Mouse (Mus musculus): ENCODE data around the gene Appl2. TPM values are rescaled to one million over a fixed set of nuclear protein-coding genes. Genes with fewer than 3 reads are reported as not detected.

The Appl2 gene
- polyA plus RNA-seq, 1 experiment from 2014 or later = 22.4 TPM

DNA sequence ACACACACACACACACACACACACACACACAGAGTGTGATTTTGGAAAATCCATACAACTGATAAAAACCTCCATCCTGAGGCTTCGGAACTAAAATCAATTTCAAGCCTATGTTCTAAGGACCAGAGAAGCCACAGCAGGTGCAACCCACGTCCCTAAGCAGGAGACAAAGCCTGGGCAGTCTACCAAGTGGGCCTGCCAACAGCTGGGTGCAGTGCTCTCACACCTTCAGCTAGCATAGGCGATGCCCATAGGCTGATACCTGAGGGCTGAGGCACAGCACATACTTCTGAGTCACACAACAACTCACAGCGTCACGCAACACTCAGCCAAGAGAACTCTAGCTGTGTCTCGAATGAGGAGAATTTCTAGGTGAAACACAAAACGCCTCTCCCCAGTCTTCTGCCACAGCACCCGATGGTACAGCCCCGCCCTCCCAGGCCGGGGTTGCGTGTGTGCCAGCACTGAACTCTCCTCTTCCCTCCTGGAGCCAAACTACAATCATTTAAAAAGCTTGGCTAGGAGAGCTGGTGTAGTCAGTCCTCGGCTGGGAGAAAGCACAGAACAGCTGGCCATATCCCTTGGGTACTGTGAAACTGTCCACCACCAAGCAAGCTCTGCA lies 29.6 kb downstream of the Appl2 start:
- ATAC-seq = no peak
- no peak for TF ChIP-seq CTCF (IDR thresholded peaks at IDR 0.05)
- no peak for DNase-seq (ENCODE audit: low read depth, low spot score)
- POLR2A ChIA-PET = interaction anchor here (0.6 kb wide), 1 partner anchor 126 kb away, joined by 5 read pairs; no protein-coding TSS in a partner anchor
- in situ Hi-C loops (cut with MboI; ENCODE audit: low pct_unique_long_range_greater_than_20kb) = no loop called here
- CTCF ChIA-PET = no interaction called here
- H3K27me3 ChIP-seq = no peaks in the 10 kb centered on the region

DNA sequence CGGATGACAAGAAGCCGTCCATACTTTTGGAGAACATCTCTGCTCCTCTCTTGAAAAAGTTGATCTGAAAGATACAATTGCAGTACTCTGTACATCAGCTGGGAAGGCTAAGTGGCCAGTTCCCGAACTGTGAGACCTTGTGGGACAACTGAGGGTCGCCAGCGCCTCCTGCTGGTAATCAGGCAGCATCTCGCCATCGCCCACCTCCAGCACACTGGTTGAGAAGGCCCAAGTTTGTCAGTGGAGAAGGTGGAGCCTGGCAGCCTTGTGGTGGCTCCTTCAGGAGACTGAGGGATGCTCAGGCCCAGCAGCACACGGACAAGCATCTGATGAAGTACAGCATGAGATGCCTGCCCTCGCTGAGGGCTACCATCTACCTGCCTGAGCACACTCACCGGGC lies 31.2 kb downstream of the Appl2 start:
- no peaks in the 10 kb centered on the region for H3K27me3 ChIP-seq
- in situ Hi-C loops (cut with MboI; ENCODE audit: low pct_unique_long_range_greater_than_20kb) = no loop called here
- no peak for ATAC-seq
- DNase-seq (ENCODE audit: low read depth, low spot score) = no peak
- CTCF ChIA-PET = no interaction called here
- TF ChIP-seq CTCF (IDR thresholded peaks at IDR 0.05) = no peak
- POLR2A ChIA-PET = no interaction called here

DNA sequence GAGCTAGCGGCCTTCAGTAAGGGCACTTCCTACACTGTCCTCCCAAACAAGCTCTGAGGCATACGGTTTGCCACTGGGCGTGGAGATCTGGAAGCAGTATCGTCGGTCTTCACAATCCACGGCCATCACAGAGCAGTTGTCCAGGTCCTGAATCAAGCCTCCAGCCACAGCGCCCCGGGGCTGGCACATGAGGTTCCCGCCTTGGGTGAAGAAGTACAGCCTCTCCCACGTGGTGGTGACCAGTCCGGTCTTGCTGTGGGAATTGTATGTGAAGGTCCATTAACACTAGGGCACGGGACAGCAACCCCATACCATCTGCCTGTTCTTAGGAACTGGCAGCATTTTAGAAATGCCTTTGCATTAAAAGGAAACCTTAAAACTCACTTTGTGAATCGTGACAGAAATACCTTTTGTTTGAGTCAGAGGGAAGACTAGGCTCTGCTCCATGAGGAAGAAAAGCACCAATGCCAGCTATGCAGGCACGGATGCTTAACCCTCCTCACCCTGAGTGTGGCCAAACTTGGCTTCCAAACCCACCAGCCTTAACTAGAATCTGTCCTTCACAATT lies 35.8 kb downstream of the Appl2 start:
- TF ChIP-seq CTCF (IDR thresholded peaks at IDR 0.05) = no peak
- H3K27me3 ChIP-seq = no peaks in the 10 kb centered on the region
- in situ Hi-C loops (cut with MboI; ENCODE audit: low pct_unique_long_range_greater_than_20kb) = no loop called here
- ChIA-PET CTCF (no interaction called here), POLR2A (no interaction called here)
- DNase-seq (ENCODE audit: low read depth, low spot score) (peak; percentile 13), ATAC-seq (peak; percentile 57)

DNA sequence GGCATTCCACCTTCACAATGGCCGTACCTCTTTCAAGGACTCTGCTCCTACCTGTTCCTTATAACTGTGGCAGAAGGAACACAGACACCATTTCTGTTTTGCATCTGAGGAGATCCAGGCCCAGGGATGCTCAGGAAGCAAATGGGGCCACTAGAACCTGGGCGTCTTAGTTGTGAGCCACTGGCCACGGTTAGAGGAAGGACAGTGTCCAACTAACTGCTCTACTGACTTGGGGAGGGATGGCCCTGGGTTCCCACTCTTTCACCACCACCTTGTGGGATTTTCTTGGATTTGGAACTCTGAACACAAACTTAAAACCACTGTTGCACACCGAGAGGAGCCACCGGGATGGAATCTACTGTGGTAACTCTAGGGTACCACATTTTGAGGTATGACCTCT lies 36.7 kb downstream of the Appl2 start:
- ATAC-seq (no peak), DNase-seq (ENCODE audit: low read depth, low spot score) (no peak)
- in situ Hi-C loops (cut with MboI; ENCODE audit: low pct_unique_long_range_greater_than_20kb) = no loop called here
- ChIA-PET CTCF (no interaction called here), POLR2A (interaction anchor here (0.6 kb wide), 1 partner anchor 14 kb away, joined by 9 read pairs; no protein-coding TSS in a partner anchor)
- TF ChIP-seq CTCF (IDR thresholded peaks at IDR 0.05) = no peak
- no peaks in the 10 kb centered on the region for H3K27me3 ChIP-seq

DNA sequence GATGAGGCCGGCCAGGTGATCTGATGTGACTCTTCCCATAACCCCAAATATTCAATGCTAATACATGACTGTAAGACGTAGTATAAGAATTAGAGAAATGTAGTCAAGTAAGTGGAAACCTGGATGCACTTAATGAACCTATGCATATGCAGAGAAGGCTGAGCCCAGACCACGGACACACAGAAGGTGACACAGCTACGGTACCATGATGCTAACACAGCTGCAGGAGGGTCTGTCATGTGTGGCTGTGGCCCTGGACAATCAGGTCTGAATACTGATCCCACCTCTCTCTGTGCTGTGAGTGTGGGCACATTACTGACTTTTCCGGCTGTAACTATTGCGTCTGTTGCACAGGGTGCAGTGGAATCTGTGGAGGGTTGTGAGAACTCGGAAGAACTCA lies 38.0 kb downstream of the Appl2 start:
- CTCF ChIA-PET = no interaction called here
- in situ Hi-C loops (cut with MboI; ENCODE audit: low pct_unique_long_range_greater_than_20kb) = no loop called here
- no peak for TF ChIP-seq CTCF (IDR thresholded peaks at IDR 0.05)
- POLR2A ChIA-PET = no interaction called here
- ATAC-seq (no peak), DNase-seq (ENCODE audit: low read depth, low spot score) (no peak)
- H3K27me3 ChIP-seq = no peaks in the 10 kb centered on the region

DNA sequence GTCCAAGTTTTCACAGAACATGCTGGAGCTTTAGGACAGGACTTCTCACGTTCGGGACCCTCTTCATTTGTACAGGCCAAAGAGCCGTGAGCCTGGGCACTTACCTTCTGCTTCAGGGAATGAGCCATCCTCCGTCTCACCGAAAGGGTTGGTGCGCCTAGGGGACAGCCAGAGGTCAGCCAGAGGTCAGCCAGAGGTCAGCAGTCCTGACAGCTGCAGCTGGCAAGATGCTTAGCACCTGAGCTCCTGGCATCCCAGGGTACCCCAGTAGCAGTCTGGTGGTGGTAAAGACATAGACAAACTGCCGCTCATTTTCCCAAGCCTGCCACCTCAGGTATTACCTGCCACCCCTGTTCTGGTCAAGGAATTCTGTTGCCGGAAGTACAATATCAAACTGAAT lies 39.9 kb downstream of the Appl2 start:
- POLR2A ChIA-PET = no interaction called here
- CTCF ChIA-PET = interaction anchor here (1.9 kb wide), 1 partner anchor 24 kb away, joined by 4 read pairs; no protein-coding TSS in a partner anchor
- ATAC-seq = no peak
- in situ Hi-C loops (cut with MboI; ENCODE audit: low pct_unique_long_range_greater_than_20kb) = no loop called here
- no peak for TF ChIP-seq CTCF (IDR thresholded peaks at IDR 0.05)
- DNase-seq (ENCODE audit: low read depth, low spot score) = no peak
- H3K27me3 ChIP-seq = no peaks in the 10 kb centered on the region

DNA sequence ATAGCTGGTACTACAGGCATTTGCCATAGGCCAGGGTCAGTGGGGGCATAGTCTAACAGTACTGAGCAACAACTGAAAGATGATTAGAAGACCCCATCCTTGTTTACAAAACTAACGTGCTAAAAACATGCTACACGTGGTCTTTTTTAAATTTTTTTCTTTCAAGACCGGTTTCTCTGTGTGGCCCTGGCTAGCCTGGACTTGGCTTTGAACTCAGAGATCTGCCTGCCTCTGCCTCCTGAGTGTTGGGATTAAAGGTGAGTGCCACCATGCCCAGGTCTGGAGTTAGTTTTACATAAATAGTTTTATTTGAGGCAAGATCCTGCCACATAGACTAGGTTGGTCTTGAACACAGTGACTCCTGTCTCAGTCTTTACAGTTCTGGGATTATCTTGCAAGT lies 41.4 kb downstream of the Appl2 start:
- ChIA-PET POLR2A (no interaction called here), CTCF (no interaction called here)
- no peak for TF ChIP-seq CTCF (IDR thresholded peaks at IDR 0.05)
- in situ Hi-C loops (cut with MboI; ENCODE audit: low pct_unique_long_range_greater_than_20kb) = no loop called here
- H3K27me3 ChIP-seq = no peaks in the 10 kb centered on the region
- no peak for ATAC-seq
- DNase-seq (ENCODE audit: low read depth, low spot score) = no peak

DNA sequence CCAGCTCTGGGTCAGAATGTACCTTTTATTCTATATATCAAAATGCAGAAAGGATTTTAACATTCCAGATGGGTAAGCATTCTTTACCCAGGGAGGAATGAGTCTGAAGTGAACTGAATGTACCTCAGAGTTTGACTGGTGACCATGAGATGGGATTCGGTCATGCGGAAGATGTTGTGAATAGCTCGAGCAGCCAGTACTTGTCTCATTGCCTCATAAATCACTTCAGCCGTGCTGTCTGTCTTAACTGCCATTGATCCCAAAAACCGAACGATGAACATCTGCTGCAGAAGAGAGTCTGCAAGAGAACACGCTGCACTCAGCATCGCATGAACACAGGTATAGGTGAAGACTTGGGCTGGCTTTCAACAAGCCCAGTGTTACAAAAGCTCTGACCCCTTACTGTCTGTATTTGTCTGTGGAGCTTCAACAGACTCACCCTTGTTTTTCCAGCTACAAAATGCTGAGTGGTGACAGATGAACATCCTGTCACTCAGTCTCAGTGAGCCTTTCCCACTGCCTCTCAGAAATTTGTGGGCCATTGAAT lies 42.8 kb downstream of the Appl2 start:
- CTCF ChIA-PET = no interaction called here
- DNase-seq (ENCODE audit: low read depth, low spot score) (no peak), ATAC-seq (no peak)
- in situ Hi-C loops (cut with MboI; ENCODE audit: low pct_unique_long_range_greater_than_20kb) = no loop called here
- no peak for TF ChIP-seq CTCF (IDR thresholded peaks at IDR 0.05)
- no peaks in the 10 kb centered on the region for H3K27me3 ChIP-seq
- POLR2A ChIA-PET = no interaction called here

DNA sequence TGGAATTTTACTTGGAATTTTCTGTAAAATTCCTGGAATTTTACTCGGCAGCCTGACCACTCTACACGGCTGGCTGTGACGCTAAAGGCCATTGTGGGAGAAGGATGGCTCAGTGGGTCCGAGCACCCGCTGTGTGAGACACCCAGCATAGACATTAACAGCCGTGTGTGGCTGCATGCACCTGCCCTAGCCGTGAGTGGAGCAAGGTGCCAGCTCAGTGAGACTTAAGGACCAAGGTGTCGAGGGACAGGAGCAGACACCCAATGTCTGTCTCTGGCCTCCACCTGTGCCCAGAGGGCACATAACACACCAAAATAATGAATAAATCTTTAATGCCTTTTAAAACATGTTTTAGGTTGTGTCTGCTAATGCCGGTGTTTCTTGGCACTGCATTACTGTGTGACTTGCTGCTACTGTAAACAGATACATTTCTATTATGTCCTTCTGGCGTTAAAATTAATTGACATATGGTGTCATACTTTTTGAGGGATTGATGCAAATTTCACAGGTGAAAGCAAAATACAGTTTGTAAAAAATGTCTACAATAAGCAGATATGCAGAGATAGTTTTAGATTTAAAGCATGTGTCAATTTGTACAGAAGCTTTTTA lies 44.5 kb downstream of the Appl2 start:
- DNase-seq (ENCODE audit: low read depth, low spot score) (no peak), ATAC-seq (no peak)
- ChIA-PET POLR2A (no interaction called here), CTCF (no interaction called here)
- TF ChIP-seq CTCF (IDR thresholded peaks at IDR 0.05) = no peak
- in situ Hi-C loops (cut with MboI; ENCODE audit: low pct_unique_long_range_greater_than_20kb) = no loop called here
- no peaks in the 10 kb centered on the region for H3K27me3 ChIP-seq

DNA sequence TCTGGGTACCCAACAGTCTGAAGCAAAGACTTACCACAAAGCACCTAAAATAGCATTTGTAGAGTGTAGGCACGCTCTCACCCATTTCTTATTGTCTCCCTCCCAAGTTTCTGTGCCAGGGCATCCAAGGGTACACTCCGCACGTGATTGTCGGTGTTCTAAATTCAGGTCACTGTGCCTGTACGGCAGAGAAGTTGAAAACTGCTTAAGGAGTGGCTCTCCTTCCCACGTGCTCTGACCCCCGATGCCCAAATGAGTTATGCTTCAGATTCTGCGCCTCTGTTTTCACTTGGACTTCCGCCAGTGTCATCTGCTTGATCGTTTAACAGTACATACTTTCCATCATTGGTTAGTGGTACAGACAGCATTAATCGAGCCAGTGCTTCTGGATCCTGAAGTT lies 47.9 kb downstream of the Appl2 start:
- CTCF ChIA-PET = interaction anchor here (1.1 kb wide), 1 partner anchor 175 kb away, joined by 3 read pairs; no protein-coding TSS in a partner anchor
- in situ Hi-C loops (cut with MboI; ENCODE audit: low pct_unique_long_range_greater_than_20kb) = no loop called here
- no peak for ATAC-seq

DNA sequence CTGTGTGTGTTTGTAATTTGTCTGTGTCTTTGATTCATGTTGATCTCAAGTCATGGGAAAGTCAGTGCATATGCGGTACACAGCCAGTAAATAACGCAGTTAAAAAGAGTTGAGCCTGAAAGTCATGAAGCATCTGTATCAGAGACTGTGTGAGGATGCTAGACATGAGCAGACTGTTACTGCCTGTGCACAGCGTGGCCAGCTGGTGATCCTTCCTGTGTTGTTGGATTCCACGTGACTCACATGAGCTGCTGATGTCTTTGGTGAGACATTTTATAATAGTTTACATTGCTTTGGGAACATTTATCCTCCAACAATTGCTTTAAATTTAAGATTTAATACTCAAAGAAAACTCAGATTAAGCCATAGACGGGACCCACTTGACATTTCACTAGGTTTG lies 54.0 kb downstream of the Appl2 start:
- no peaks in the 10 kb centered on the region for H3K27me3 ChIP-seq
- TF ChIP-seq CTCF (IDR thresholded peaks at IDR 0.05) = no peak
- DNase-seq (ENCODE audit: low read depth, low spot score) (no peak), ATAC-seq (no peak)
- ChIA-PET CTCF (interaction anchor here (1.5 kb wide), 1 partner anchor 12 kb away, joined by 3 read pairs; no protein-coding TSS in a partner anchor), POLR2A (no interaction called here)
- in situ Hi-C loops (cut with MboI; ENCODE audit: low pct_unique_long_range_greater_than_20kb) = no loop called here

More for the DNA sequence above, 47.9 kb downstream of the Appl2 start:
- no peak for DNase-seq (ENCODE audit: low read depth, low spot score)
- POLR2A ChIA-PET = no interaction called here
- TF ChIP-seq CTCF (IDR thresholded peaks at IDR 0.05) = no peak
- no peaks in the 10 kb centered on the region for H3K27me3 ChIP-seq

Data from Patski (cell line).